Mouse (Mus musculus): ENCODE results near the gene Mst1. TPM values are rescaled to one million over a fixed set of nuclear protein-coding genes. Genes with fewer than 3 reads are reported as not detected.

Mst1 gene
- polyA plus RNA-seq, 1 experiment from 2014 or later, result 1.8 TPM

GRCm38 (mm10) chr9:108055661-108056237, 24.5 kb upstream of the Mst1 start:
- ATAC-seq, result no peak
- H3K27me3 ChIP-seq (replicated peaks; ENCODE audit: control insufficient read depth, insufficient read depth, low read length), result no peaks in the 10 kb centered on the region
- WGBS, result 85% methylated on average over 6 of the region's 6 CpGs
- H3K9me3 ChIP-seq (ENCODE audit: control insufficient read depth, low read length), result no peaks in the 10 kb centered on the region
- peaks cover 23% of the 10 kb centered on the region for H3K4me1 ChIP-seq (ENCODE audit: control insufficient read depth, insufficient read depth, low read length)
- H3K4me3 ChIP-seq (ENCODE audit: low read length), result no peak overlapping the region
- peaks cover 28% of the 10 kb centered on the region for H3K36me3 ChIP-seq (ENCODE audit: control insufficient read depth, insufficient read depth, low read length)
- no peak overlapping the region for H3K27ac ChIP-seq (ENCODE audit: low read length)
- H3K9ac ChIP-seq (ENCODE audit: low read depth, low read length), result no peak overlapping the region
- H3K4me2 ChIP-seq (ENCODE audit: low read depth, low read length), result no peak overlapping the region

GRCm38 (mm10) chr9:108056361-108057261, 23.6 kb upstream of the Mst1 start:
- peaks cover 20% of the 10 kb centered on the region for H3K36me3 ChIP-seq (ENCODE audit: control insufficient read depth, insufficient read depth, low read length)
- no peak overlapping the region for H3K9ac ChIP-seq (ENCODE audit: low read depth, low read length)
- WGBS, result 81% methylated on average over 28 of the region's 28 CpGs
- H3K9me3 ChIP-seq (ENCODE audit: control insufficient read depth, low read length), result no peaks in the 10 kb centered on the region
- H3K4me2 ChIP-seq (ENCODE audit: low read depth, low read length), result no peak overlapping the region
- no peaks in the 10 kb centered on the region for H3K27me3 ChIP-seq (replicated peaks; ENCODE audit: control insufficient read depth, insufficient read depth, low read length)
- H3K4me3 ChIP-seq (ENCODE audit: low read length), result no peak overlapping the region
- ATAC-seq, result no peak
- H3K27ac ChIP-seq (ENCODE audit: low read length), result no peak overlapping the region
- H3K4me1 ChIP-seq (ENCODE audit: control insufficient read depth, insufficient read depth, low read length), result peaks cover 19% of the 10 kb centered on the region

DNA sequence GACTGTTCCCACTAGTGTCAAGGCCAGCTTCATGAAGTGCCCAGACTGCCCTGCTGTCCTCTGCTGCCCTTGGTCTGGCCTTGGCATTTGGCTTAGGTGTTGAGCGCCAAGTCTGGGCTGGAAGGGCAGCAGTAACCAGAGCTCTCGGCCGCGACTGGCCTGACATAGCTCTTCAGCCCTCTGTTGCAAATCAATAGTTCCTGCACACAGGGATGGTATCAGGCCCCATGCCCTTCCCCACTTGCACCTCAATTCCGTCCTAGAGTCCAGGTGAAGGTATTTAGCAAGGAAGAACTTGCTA, 23.0 kb upstream of the Mst1 start:
- Histone ChIP-seq H3K27ac (ENCODE audit: low read length) (no peak overlapping the region), H3K9me3 (ENCODE audit: control insufficient read depth, low read length) (no peaks in the 10 kb centered on the region), H3K9ac (ENCODE audit: low read depth, low read length) (no peak overlapping the region), H3K4me1 (ENCODE audit: control insufficient read depth, insufficient read depth, low read length) (peaks cover 16% of the 10 kb centered on the region), H3K4me2 (ENCODE audit: low read depth, low read length) (no peak overlapping the region), H3K4me3 (ENCODE audit: low read length) (no peak overlapping the region), H3K27me3 (replicated peaks; ENCODE audit: control insufficient read depth, insufficient read depth, low read length) (no peaks in the 10 kb centered on the region), H3K36me3 (ENCODE audit: control insufficient read depth, insufficient read depth, low read length) (peaks cover 16% of the 10 kb centered on the region)
- ATAC-seq, result no peak
- WGBS, result 94% methylated on average over 5 of the region's 5 CpGs

- Histone ChIP-seq H3K27me3 (replicated peaks; ENCODE audit: control insufficient read depth, insufficient read depth, low read length) (no peaks in the 10 kb centered on the region), H3K4me1 (ENCODE audit: control insufficient read depth, insufficient read depth, low read length) (peaks cover 8% of the 10 kb centered on the region), H3K9ac (ENCODE audit: low read depth, low read length) (no peak overlapping the region), H3K36me3 (ENCODE audit: control insufficient read depth, insufficient read depth, low read length) (peaks cover 16% of the 10 kb centered on the region), H3K9me3 (ENCODE audit: control insufficient read depth, low read length) (no peaks in the 10 kb centered on the region), H3K27ac (ENCODE audit: low read length) (no peak overlapping the region), H3K4me3 (ENCODE audit: low read length) (no peak overlapping the region), H3K4me2 (ENCODE audit: low read depth, low read length) (no peak overlapping the region)
- ATAC-seq, result no peak
- 92% methylated on average over 9 of the region's 9 CpGs for WGBS
These were observed 21.9 kb upstream of the Mst1 start for GRCm38 (mm10) chr9:108058291-108058690.

- Histone ChIP-seq H3K4me3 (ENCODE audit: low read length) (no peak overlapping the region), H3K4me1 (ENCODE audit: control insufficient read depth, insufficient read depth, low read length) (no peaks in the 10 kb centered on the region), H3K27ac (ENCODE audit: low read length) (no peak overlapping the region), H3K4me2 (ENCODE audit: low read depth, low read length) (no peak overlapping the region), H3K27me3 (replicated peaks; ENCODE audit: control insufficient read depth, insufficient read depth, low read length) (no peaks in the 10 kb centered on the region), H3K9me3 (ENCODE audit: control insufficient read depth, low read length) (no peaks in the 10 kb centered on the region), H3K36me3 (ENCODE audit: control insufficient read depth, insufficient read depth, low read length) (peaks cover 5% of the 10 kb centered on the region), H3K9ac (ENCODE audit: low read depth, low read length) (no peak overlapping the region)
- ATAC-seq, result no peak
- WGBS, result 86% methylated on average over 3 of the region's 3 CpGs
These were observed 18.1 kb upstream of the Mst1 start for GRCm38 (mm10) chr9:108062142-108062541.

DNA sequence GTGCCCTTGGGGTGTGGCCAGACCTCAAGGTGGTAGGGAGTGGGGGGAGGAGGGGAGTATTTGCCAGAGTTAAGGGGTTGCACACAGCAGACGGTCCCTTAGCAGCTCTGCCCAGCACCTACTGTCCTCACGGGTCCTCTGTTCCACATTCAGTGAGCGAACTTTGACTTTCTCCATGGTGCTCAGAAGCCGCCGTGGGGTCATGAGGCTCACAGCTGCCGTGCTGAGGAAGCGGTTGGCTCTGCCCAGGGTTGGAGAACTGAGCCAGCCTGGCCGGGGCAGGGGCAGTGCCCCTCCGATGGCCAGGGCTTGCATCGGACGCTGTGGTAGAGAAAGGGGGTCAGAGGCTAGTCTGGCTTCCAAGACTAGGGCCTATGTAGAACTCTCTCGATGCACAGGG, 16.9 kb upstream of the Mst1 start:
- no peak for ATAC-seq
- Histone ChIP-seq H3K4me1 (ENCODE audit: control insufficient read depth, insufficient read depth, low read length) (0 out of 2 replicates have a peak, but pooled peaks cover 2% of the 10 kb centered on the region), H3K4me3 (ENCODE audit: low read length) (no peak overlapping the region), H3K9me3 (ENCODE audit: control insufficient read depth, low read length) (no peaks in the 10 kb centered on the region), H3K36me3 (ENCODE audit: control insufficient read depth, insufficient read depth, low read length) (peaks cover 5% of the 10 kb centered on the region), H3K27ac (ENCODE audit: low read length) (no peak overlapping the region), H3K9ac (ENCODE audit: low read depth, low read length) (no peak overlapping the region), H3K27me3 (replicated peaks; ENCODE audit: control insufficient read depth, insufficient read depth, low read length) (no peaks in the 10 kb centered on the region), H3K4me2 (ENCODE audit: low read depth, low read length) (no peak overlapping the region)
- WGBS, result 84% methylated on average over 12 of the region's 12 CpGs

GRCm38 (mm10) chr9:108065491-108066011, 14.7 kb upstream of the Mst1 start:
- Histone ChIP-seq H3K27me3 (replicated peaks; ENCODE audit: control insufficient read depth, insufficient read depth, low read length) (no peaks in the 10 kb centered on the region), H3K9me3 (ENCODE audit: control insufficient read depth, low read length) (no peaks in the 10 kb centered on the region), H3K4me1 (ENCODE audit: control insufficient read depth, insufficient read depth, low read length) (0 out of 2 replicates have a peak, but pooled peaks cover 2% of the 10 kb centered on the region), H3K27ac (ENCODE audit: low read length) (no peak overlapping the region), H3K4me2 (ENCODE audit: low read depth, low read length) (no peak overlapping the region), H3K4me3 (ENCODE audit: low read length) (no peak overlapping the region), H3K9ac (ENCODE audit: low read depth, low read length) (no peak overlapping the region), H3K36me3 (ENCODE audit: control insufficient read depth, insufficient read depth, low read length) (no peaks in the 10 kb centered on the region; the same call in 1 of the 2 replicates)
- 37% methylated on average over 5 of the region's 5 CpGs for WGBS
- peak; percentile 53; the same call in 1 of the 2 replicates for ATAC-seq

DNA sequence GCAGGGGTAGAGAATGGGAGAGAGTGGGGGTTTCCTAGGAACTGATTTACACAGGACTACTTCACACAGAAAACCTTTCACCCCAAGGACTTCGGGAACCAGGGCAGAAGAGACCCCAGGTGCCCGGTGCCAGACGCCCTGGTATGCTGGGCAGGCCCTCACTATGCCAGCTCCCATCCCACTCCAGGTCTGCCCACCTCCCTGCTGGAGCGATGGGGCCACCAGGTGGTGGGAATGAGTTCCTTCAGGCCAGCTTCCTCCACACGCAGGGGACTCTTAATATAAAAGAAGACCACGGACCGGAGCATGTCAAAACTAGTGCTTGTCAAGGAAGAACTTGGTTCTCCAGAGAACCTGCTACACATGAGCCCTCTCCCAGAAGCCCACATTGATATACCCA, 13.0 kb upstream of the Mst1 start:
- no peak overlapping the region for H3K4me3 ChIP-seq (ENCODE audit: low read length)
- peaks cover 3% of the 10 kb centered on the region; the same call in 1 of the 2 replicates for H3K4me1 ChIP-seq (ENCODE audit: control insufficient read depth, insufficient read depth, low read length)
- ATAC-seq, result no peak
- WGBS, result 83% methylated on average over 7 of the region's 7 CpGs
- no peaks in the 10 kb centered on the region for H3K9me3 ChIP-seq (ENCODE audit: control insufficient read depth, low read length)
- H3K27me3 ChIP-seq (replicated peaks; ENCODE audit: control insufficient read depth, insufficient read depth, low read length), result no peaks in the 10 kb centered on the region
- H3K36me3 ChIP-seq (ENCODE audit: control insufficient read depth, insufficient read depth, low read length), result peaks cover 4% of the 10 kb centered on the region
- no peak overlapping the region for H3K9ac ChIP-seq (ENCODE audit: low read depth, low read length)
- no peak overlapping the region for H3K4me2 ChIP-seq (ENCODE audit: low read depth, low read length)
- no peak overlapping the region for H3K27ac ChIP-seq (ENCODE audit: low read length)

DNA sequence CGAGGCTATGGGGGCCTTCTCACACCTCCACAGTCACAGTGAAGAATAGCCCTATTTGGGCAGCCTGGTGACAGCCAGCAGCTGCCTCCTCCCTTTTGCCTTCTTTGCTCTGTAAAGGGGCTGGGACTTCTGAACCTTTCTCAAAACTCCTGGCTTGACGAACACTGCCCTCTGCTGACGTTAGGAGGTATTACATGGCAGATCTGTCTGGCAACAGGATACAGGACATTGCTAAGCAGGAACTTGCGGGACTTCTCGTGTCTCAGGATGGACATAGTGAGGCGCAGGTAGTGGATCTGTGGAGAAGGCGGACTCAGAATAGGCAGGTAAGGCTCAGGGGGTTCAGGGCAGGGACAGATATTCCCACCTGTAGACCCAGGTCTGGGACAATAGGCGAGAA, 12.3 kb upstream of the Mst1 start:
- no peaks in the 10 kb centered on the region for H3K9me3 ChIP-seq (ENCODE audit: control insufficient read depth, low read length)
- H3K27me3 ChIP-seq (replicated peaks; ENCODE audit: control insufficient read depth, insufficient read depth, low read length), result no peaks in the 10 kb centered on the region
- no peak overlapping the region for H3K9ac ChIP-seq (ENCODE audit: low read depth, low read length)
- peaks cover 4% of the 10 kb centered on the region for H3K36me3 ChIP-seq (ENCODE audit: control insufficient read depth, insufficient read depth, low read length)
- peak; percentile 34 for ATAC-seq
- H3K4me1 ChIP-seq (ENCODE audit: control insufficient read depth, insufficient read depth, low read length), result peaks cover 5% of the 10 kb centered on the region; the same call in 1 of the 2 replicates
- no peak overlapping the region for H3K27ac ChIP-seq (ENCODE audit: low read length)
- 16% methylated on average over 8 of the region's 8 CpGs for WGBS
- no peak overlapping the region for H3K4me2 ChIP-seq (ENCODE audit: low read depth, low read length)
- H3K4me3 ChIP-seq (ENCODE audit: low read length), result no peak overlapping the region
